Mouse (Mus musculus) myocyte (in vitro differentiated cells): Measurements from ENCODE around the gene Lrrc56. TPM values are rescaled to one million over a fixed set of nuclear protein-coding genes. Genes with fewer than 3 reads are reported as not detected.

Source experiments
- H3K27me3 ChIP-seq: one replicate; pipeline ENCODE4 v1.6.1; 2011; ENCODE audit not compliant: control insufficient read depth, insufficient read depth, insufficient read length
- H3K36me3 ChIP-seq: one replicate; pipeline ENCODE4 v1.6.1; 2011; ENCODE audit not compliant: control insufficient read depth, insufficient read depth
- H3K4me2 ChIP-seq: one replicate; pipeline ENCODE4 v1.6.1; 2011; ENCODE audit warnings: low read depth, control low read depth
- H3K4me3 ChIP-seq: one replicate; pipeline ENCODE4 v1.5.1; 2011; ENCODE audit warnings: mild to moderate bottlenecking, control low read depth, moderate library complexity
- H3K79me2 ChIP-seq: one replicate; pipeline ENCODE4 v1.6.1; 2011; ENCODE audit not compliant: control insufficient read depth, insufficient read depth
- H3ac ChIP-seq: one replicate; pipeline ENCODE4 v1.6.1; 2011; ENCODE audit not compliant: control insufficient read depth, insufficient read length
- CEBPB ChIP-seq: IDR thresholded peaks from 2 replicates; pipeline ENCODE4 v1.6.1; 2011; ENCODE audit warnings: mild to moderate bottlenecking, moderate library complexity; ENCODE audit not compliant: poor library complexity, insufficient read depth, severe bottlenecking
- E2F4 ChIP-seq: IDR thresholded peaks from one replicate; pipeline ENCODE4 v1.6.1; 2011; ENCODE audit warnings: mild to moderate bottlenecking, control low read depth, moderate library complexity; ENCODE audit not compliant: insufficient read depth
- MAX ChIP-seq: IDR thresholded peaks from one replicate; pipeline ENCODE4 v1.6.1; 2011; ENCODE audit warnings: low read depth, mild to moderate bottlenecking, control low read depth
- MYOD1 ChIP-seq, 3 experiments: IDR thresholded peaks; one replicate each; pipeline ENCODE4 v1.6.1; 2011; ENCODE audit warnings: control low read depth in 2 of 3, low read depth in 2 of 3, mild to moderate bottlenecking in 2 of 3, moderate library complexity in 1 of 3; ENCODE audit not compliant: insufficient read length in 2 of 3, control insufficient read depth in 1 of 3
- MYOG ChIP-seq, 3 experiments: IDR thresholded peaks; one replicate each; pipeline ENCODE4 v1.6.1; 2011; ENCODE audit warnings: control low read depth in 2 of 3, low read depth in 2 of 3, mild to moderate bottlenecking in 2 of 3; ENCODE audit not compliant: insufficient read length in 2 of 3, control insufficient read depth in 1 of 3, insufficient read depth in 1 of 3
- POLR2A ChIP-seq: IDR thresholded peaks from one replicate; pipeline ENCODE4 v1.6.1; 2011; ENCODE audit warnings: low read depth, mild to moderate bottlenecking, control low read depth, moderate library complexity; ENCODE audit not compliant: insufficient read length
- POLR2AphosphoS2 ChIP-seq: IDR thresholded peaks from one replicate; pipeline ENCODE4 v1.6.1; 2011; ENCODE audit warnings: low read depth, control low read depth; ENCODE audit not compliant: insufficient read length
- REST ChIP-seq: IDR thresholded peaks from one replicate; pipeline ENCODE4 v1.6.1; 2011; ENCODE audit warnings: mild to moderate bottlenecking, control low read depth, moderate library complexity; ENCODE audit not compliant: insufficient read depth, insufficient read length
- SRF ChIP-seq: IDR thresholded peaks from one replicate; pipeline ENCODE4 v1.6.1; 2011; ENCODE audit warnings: low read depth; ENCODE audit not compliant: control insufficient read depth, insufficient read length
- TCF12 ChIP-seq: IDR thresholded peaks from one replicate; pipeline ENCODE4 v1.6.1; 2011; ENCODE audit warnings: mild to moderate bottlenecking, control low read depth; ENCODE audit not compliant: poor library complexity, insufficient read depth, severe bottlenecking
- TCF3 ChIP-seq: IDR thresholded peaks from one replicate; pipeline ENCODE4 v1.6.1; 2011; ENCODE audit warnings: low read depth, control low read depth; ENCODE audit not compliant: insufficient read length
- USF1 ChIP-seq: IDR thresholded peaks from one replicate; pipeline ENCODE4 v1.6.1; 2011; ENCODE audit warnings: low read depth, mild to moderate bottlenecking, control low read depth, moderate library complexity
- polyA plus RNA-seq: library from polyadenylated mRNA; unstranded; fragments of >200 nt; fragmentation: generic; extraction: Trizol; gene quantifications from one replicate; pipeline ENCODE4 v1.2.1, GENCODE M21; 2012; ENCODE audit warnings: missing spikeins

Gene Lrrc56
- polyA plus RNA-seq, 1 experiment: 1.1 TPM

- no peak overlapping the region for H3ac ChIP-seq
- peaks cover 9% of the 10 kb centered on the region for H3K79me2 ChIP-seq
- TF ChIP-seq REST (no peak), CEBPB (no peak), MYOG (IDR thresholded peaks at IDR 0.05; ENCODE audit: control insufficient read depth in 1 of 3, insufficient read depth in 1 of 3, insufficient read length in 2 of 3, low read depth in 2 of 3) (no peak), POLR2AphosphoS2 (no peak), POLR2A (no peak), SRF (no peak), MAX (no peak), E2F4 (no peak), TCF3 (no peak), TCF12 (no peak), USF1 (no peak)
- H3K4me2 ChIP-seq: no peak overlapping the region
- no peaks in the 10 kb centered on the region for H3K27me3 ChIP-seq
- H3K36me3 ChIP-seq: peaks cover 18% of the 10 kb centered on the region
- no peak overlapping the region for H3K4me3 ChIP-seq
Measured at GRCm38 (mm10) chr7:141191036-141191435, 2.9 kb upstream of the Lrrc56 start.

- Histone ChIP-seq H3K4me2 (peak overlapping the region; percentile 75), H3K79me2 (peaks cover 9% of the 10 kb centered on the region), H3ac (no peak overlapping the region), H3K36me3 (peaks cover 18% of the 10 kb centered on the region), H3K27me3 (no peaks in the 10 kb centered on the region), H3K4me3 (peak overlapping the region; percentile 47)
- TF ChIP-seq MAX: no peak
- no peak for TF ChIP-seq TCF3
- TF ChIP-seq SRF: no peak
- TF ChIP-seq CEBPB: no peak
- no peak for TF ChIP-seq E2F4
Measured at GRCm38 (mm10) chr7:141191796-141192685, 1.9 kb upstream of the Lrrc56 start.

GRCm38 (mm10) chr7:141192776-141193347 is 1.1 kb upstream of the Lrrc56 start:
- Histone ChIP-seq H3K79me2 (peaks cover 9% of the 10 kb centered on the region), H3K4me3 (peak overlapping the region; percentile 47), H3ac (peak overlapping the region; percentile 82), H3K36me3 (peaks cover 18% of the 10 kb centered on the region), H3K4me2 (peak overlapping the region; percentile 75), H3K27me3 (no peaks in the 10 kb centered on the region)
- TF ChIP-seq REST (no peak), E2F4 (no peak), MAX (no peak), TCF3 (no peak), TCF12 (no peak), CEBPB (no peak), MYOD1 (IDR thresholded peaks at IDR 0.05; ENCODE audit: control insufficient read depth in 1 of 3, insufficient read length in 2 of 3, low read depth in 2 of 3) (no peak), POLR2AphosphoS2 (no peak), USF1 (no peak), POLR2A (no peak), MYOG (IDR thresholded peaks at IDR 0.05; ENCODE audit: control insufficient read depth in 1 of 3, insufficient read depth in 1 of 3, insufficient read length in 2 of 3, low read depth in 2 of 3) (no peak), SRF (no peak)

- H3K4me2 ChIP-seq: peak overlapping the region; percentile 75
- peaks cover 9% of the 10 kb centered on the region for H3K79me2 ChIP-seq
- H3K36me3 ChIP-seq: peaks cover 18% of the 10 kb centered on the region
- peak overlapping the region; percentile 82 for H3ac ChIP-seq
- H3K4me3 ChIP-seq: peak overlapping the region; percentile 47
- TF ChIP-seq TCF12: no peak
- no peak for TF ChIP-seq POLR2AphosphoS2
- no peak for TF ChIP-seq POLR2A
- TF ChIP-seq SRF: no peak
- no peak for TF ChIP-seq MAX
- TF ChIP-seq CEBPB: no peak
- TF ChIP-seq MYOD1 (IDR thresholded peaks at IDR 0.05; ENCODE audit: control insufficient read depth in 1 of 3, insufficient read length in 2 of 3, low read depth in 2 of 3): peak in 1 of 3 experiments; percentile 11
- no peaks in the 10 kb centered on the region for H3K27me3 ChIP-seq
Measured at GRCm38 (mm10) chr7:141193348-141193856, 555 bp upstream of the Lrrc56 start.
